18 mouse cellular contexts compared by ENCODE assay signal in the genomic region with DNA sequence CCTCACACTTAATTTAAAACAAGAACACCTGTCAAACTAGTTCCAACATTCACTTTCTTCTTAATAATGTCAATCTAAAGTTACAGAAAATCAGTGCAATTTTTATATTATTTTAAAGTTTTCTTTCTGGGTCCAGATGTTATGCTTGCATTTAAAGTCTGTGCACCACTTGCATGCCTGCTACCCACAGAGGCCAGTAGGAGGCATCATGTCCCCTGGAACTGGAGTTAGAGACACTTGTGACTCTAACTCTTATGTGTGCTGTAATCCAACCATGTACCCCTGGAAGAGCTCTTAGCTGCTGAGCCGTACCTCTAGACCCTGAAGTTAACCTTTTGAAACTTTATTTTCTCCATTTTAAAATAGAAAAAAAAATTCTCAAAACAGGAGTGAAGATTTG. TPM values are rescaled to one million over a fixed set of nuclear protein-coding genes. Genes with fewer than 3 reads are reported as not detected.
DNase-seq lines count a peak whose midpoint lies in the region; ATAC-seq and TF ChIP-seq lines count a peak whose summit lies in the region.
"Had no signal": no experiment of that assay in that cellular context is flagged by ENCODE, and none has a peak within 500 bp of the region (broad histone marks: within the 10 kb centered on the region; RNA-seq: fewer than 3 reads in every experiment).

No protein-coding gene starts in this region.

- ATAC-seq in intestine, postnatal 0 days, result no peak
- ATAC-seq in intestine, embryonic 15.5 days, result no peak
- no peak for ATAC-seq in lung, postnatal 0 days
- ATAC-seq in megakaryocyte progenitor cell, adult 5-6 weeks (replicated peaks; ENCODE audit: poor library complexity), result 0 out of 2 replicates have a peak, but pooled peaks have one; percentile 33
- ATAC-seq: activated CD4-positive, CD25-positive, alpha-beta regulatory T cell, adult 4 months; CD4-positive, CD25-positive, alpha-beta regulatory T cell, adult 4 months; intestine, embryonic 16.5 days; midbrain, embryonic 16.5 days had no signal

- no peaks in the 10 kb centered on the region for H3K27me3 ChIP-seq in intestine, postnatal 0 days (replicated peaks; ENCODE audit: control insufficient read depth, insufficient read depth, low read length)
- no peaks in the 10 kb centered on the region for H3K27me3 ChIP-seq in intestine, embryonic 15.5 days (replicated peaks)
- no peaks in the 10 kb centered on the region for H3K27me3 ChIP-seq in lung, postnatal 0 days (replicated peaks; ENCODE audit: insufficient read depth, low read length)
- no peaks in the 10 kb centered on the region for H3K27me3 ChIP-seq in ES-Bruce4 (ENCODE audit: control insufficient read depth, insufficient read depth, low read length, poor library complexity, severe bottlenecking)
- H3K27me3 ChIP-seq: hindbrain, embryonic 12.5 days; limb, embryonic 13.5 days; megakaryocyte, embryonic 14.5 days; stomach, embryonic 15.5 days had no signal

- no peak overlapping the region for H3K4me2 ChIP-seq in intestine, postnatal 0 days (replicated peaks; ENCODE audit: low read depth)
- no peak overlapping the region for H3K4me2 ChIP-seq in intestine, embryonic 15.5 days (replicated peaks)
- H3K4me2 ChIP-seq in lung, postnatal 0 days (replicated peaks; ENCODE audit: low read depth, low read length), result no peak overlapping the region
- H3K4me2 ChIP-seq: hindbrain, embryonic 12.5 days; limb, embryonic 13.5 days; stomach, embryonic 15.5 days had no signal

- 0 out of 2 replicates have a peak, but pooled peaks cover under 1% of the 10 kb centered on the region for H3K36me3 ChIP-seq in intestine, postnatal 0 days (ENCODE audit: control insufficient read depth, insufficient read depth)
- no peaks in the 10 kb centered on the region for H3K36me3 ChIP-seq in intestine, embryonic 15.5 days
- H3K36me3 ChIP-seq in lung, postnatal 0 days (ENCODE audit: insufficient read depth, low read length), result peaks cover 3% of the 10 kb centered on the region; the same call in 1 of the 2 replicates
- peaks cover 3% of the 10 kb centered on the region; the same call in 1 of the 2 replicates for H3K36me3 ChIP-seq in ES-Bruce4 (ENCODE audit: control insufficient read depth, insufficient read depth, low read length, poor library complexity, severe bottlenecking)
- H3K36me3 ChIP-seq: forebrain, embryonic 10.5 days had no signal

- H3K4me3 ChIP-seq in intestine, postnatal 0 days (ENCODE audit: low read depth, low read length), result no peak overlapping the region
- H3K4me3 ChIP-seq in intestine, embryonic 15.5 days (replicated peaks), result no peak overlapping the region
- no peak overlapping the region for H3K4me3 ChIP-seq in lung, postnatal 0 days (ENCODE audit: low read depth, low read length)
- no peak overlapping the region for H3K4me3 ChIP-seq in ES-Bruce4 (ENCODE audit: low read depth, low read length)
- H3K4me3 ChIP-seq: forebrain, embryonic 10.5 days; hindbrain, embryonic 12.5 days; limb, embryonic 13.5 days; megakaryocyte, embryonic 14.5 days; stomach, embryonic 15.5 days had no signal

- no peaks in the 10 kb centered on the region for H3K4me1 ChIP-seq in intestine, postnatal 0 days (replicated peaks; ENCODE audit: control insufficient read depth, insufficient read depth, low read length)
- H3K4me1 ChIP-seq in intestine, embryonic 15.5 days (replicated peaks), result no peaks in the 10 kb centered on the region
- no peaks in the 10 kb centered on the region for H3K4me1 ChIP-seq in lung, postnatal 0 days (ENCODE audit: insufficient read depth, low read depth, low read length)
- no peaks in the 10 kb centered on the region for H3K4me1 ChIP-seq in ES-Bruce4 (ENCODE audit: control insufficient read depth, insufficient read depth, low read length)
- H3K4me1 ChIP-seq: forebrain, embryonic 10.5 days; hindbrain, embryonic 12.5 days; stomach, embryonic 15.5 days had no signal

- TF ChIP-seq CTCF in intestine, postnatal 0 days (IDR thresholded peaks at IDR 0.05; ENCODE audit: low read depth), result peak; percentile 45
- TF ChIP-seq CTCF in lung, postnatal 0 days (IDR thresholded peaks at IDR 0.05), result peak; percentile 41
- peak; percentile 44 for TF ChIP-seq CTCF in ES-Bruce4 (IDR thresholded peaks at IDR 0.05; ENCODE audit: low read depth, low read length)

- H3K9me3 ChIP-seq in intestine, postnatal 0 days (ENCODE audit: control insufficient read depth), result no peaks in the 10 kb centered on the region
- H3K9me3 ChIP-seq in intestine, embryonic 15.5 days, result no peaks in the 10 kb centered on the region
- no peaks in the 10 kb centered on the region for H3K9me3 ChIP-seq in lung, postnatal 0 days (ENCODE audit: low read length)
- H3K9me3 ChIP-seq in ES-Bruce4 (replicated peaks; ENCODE audit: control insufficient read depth, insufficient read depth, low read length, poor library complexity, severe bottlenecking), result no peaks in the 10 kb centered on the region
- H3K9me3 ChIP-seq: forebrain, embryonic 10.5 days; hindbrain, embryonic 12.5 days; limb, embryonic 13.5 days; megakaryocyte, embryonic 14.5 days; stomach, embryonic 15.5 days had no signal

- WGBS in intestine, postnatal 0 days, result 84% methylated on average over 1 of the region's 1 CpGs
- WGBS in intestine, embryonic 15.5 days, result 77% methylated on average over 1 of the region's 1 CpGs
- WGBS in lung, postnatal 0 days, result 68% methylated on average over 1 of the region's 1 CpGs

- H3K9ac ChIP-seq in intestine, postnatal 0 days (ENCODE audit: low read depth, low read length), result no peak overlapping the region
- no peak overlapping the region for H3K9ac ChIP-seq in intestine, embryonic 15.5 days
- no peak overlapping the region for H3K9ac ChIP-seq in lung, postnatal 0 days (replicated peaks; ENCODE audit: low read depth)
- H3K9ac ChIP-seq in ES-Bruce4 (ENCODE audit: low read depth, poor library complexity, severe bottlenecking), result no peak overlapping the region
- H3K9ac ChIP-seq: hindbrain, embryonic 12.5 days; limb, embryonic 13.5 days; stomach, embryonic 15.5 days had no signal

- no peak for TF ChIP-seq POLR2A in ES-Bruce4 (IDR thresholded peaks at IDR 0.05; ENCODE audit: insufficient read depth, low read length)

- DNase-seq in lung, postnatal 0 days (ENCODE audit: low spot score), result no peak
- no peak for DNase-seq in lung, postnatal 14 days
- no peak for DNase-seq in right cerebral cortex, postnatal 4 days
- DNase-seq: adrenal gland, postnatal 25 days; cerebellum, adult 8-10 months had no signal

- H3K27ac ChIP-seq in intestine, postnatal 0 days (ENCODE audit: low read depth, low read length), result no peak overlapping the region
- H3K27ac ChIP-seq in intestine, embryonic 15.5 days, result no peak overlapping the region
- H3K27ac ChIP-seq in lung, postnatal 0 days (ENCODE audit: low read length), result no peak overlapping the region
- no peak overlapping the region for H3K27ac ChIP-seq in ES-Bruce4 (ENCODE audit: insufficient read depth, low read length)
- H3K27ac ChIP-seq: forebrain, embryonic 10.5 days; hindbrain, embryonic 12.5 days; limb, embryonic 13.5 days; stomach, embryonic 15.5 days had no signal

- no peak for TF ChIP-seq EP300 in lung, postnatal 0 days (IDR thresholded peaks at IDR 0.05)
- no peak for TF ChIP-seq EP300 in ES-Bruce4 (IDR thresholded peaks at IDR 0.05; ENCODE audit: insufficient read depth, low read depth, low read length)

RNA-seq across cellular contexts. Expression of a gene that starts 19.0 kb away (rescaled TPM):
- 95.3 and 96.8 TPM in 2 replicates for polyA plus RNA-seq in intestine, postnatal 0 days (2015; fragmentation: Nextera tagmentation; extraction: Ambion mirVana)
- polyA plus RNA-seq in intestine, embryonic 15.5 days (2015; fragmentation: Nextera tagmentation; extraction: Ambion mirVana), result 35.5 and 38.9 TPM in 2 replicates
- 100.0 and 109 TPM in 2 replicates for polyA plus RNA-seq in lung, postnatal 0 days (2015; fragmentation: Nextera tagmentation; extraction: Ambion mirVana)
- polyA plus RNA-seq in ES-Bruce4 (2011; ENCODE audit: insufficient read depth, insufficient read length, low read depth, missing spikeins), result 30.6 and 34.8 TPM in 2 replicates
- 37.1 and 39.7 TPM in 2 replicates for total RNA-seq in megakaryocyte progenitor cell, adult 5-6 weeks (2015)
- total RNA-seq in megakaryocyte progenitor cell, adult 5-6 weeks (2017), result 37.0 and 52.3 TPM in 2 replicates
